Mouse (Mus musculus) heart, postnatal 0 days (tissue): ENCODE results near the gene Oxsm. TPM values are rescaled to one million over a fixed set of nuclear protein-coding genes. Genes with fewer than 3 reads are reported as not detected.

Source experiments
- ATAC-seq: fragments of 200-750 bp; cut with Nextera tagmentation; 2 replicates; pipeline ENCODE4 v1.8.0; 2017; ENCODE audit warnings: low read depth, moderate number of reproducible peaks, moderate library complexity; ENCODE audit not compliant: insufficient read depth
- DNase-seq: peaks from one replicate; pipeline ENCODE4 v3.0.0-alpha.2; 2016; ENCODE audit warnings: low spot score
- H3K27ac ChIP-seq: fragments of 300-500 bp; sonication (generic); 2 replicates; pipeline ENCODE4 v1.5.1; 2014; ENCODE audit warnings: low read depth, mild to moderate bottlenecking
- H3K27me3 ChIP-seq: fragments of 300-500 bp; sonication (generic); 2 replicates; pipeline ENCODE4 v1.6.1; 2014; ENCODE audit warnings: low read length, mixed read lengths; ENCODE audit not compliant: control insufficient read depth, insufficient read depth
- H3K36me3 ChIP-seq: fragments of 300-500 bp; sonication (generic); replicated peaks from 2 replicates; pipeline ENCODE4 v1.6.1; 2014; ENCODE audit warnings: low read length, mixed read lengths; ENCODE audit not compliant: control insufficient read depth, insufficient read depth
- H3K4me1 ChIP-seq: fragments of 300-500 bp; sonication (generic); 2 replicates; pipeline ENCODE4 v1.6.1; 2014; ENCODE audit warnings: antibody characterized with exemption; ENCODE audit not compliant: control insufficient read depth, insufficient read depth
- H3K4me2 ChIP-seq: fragments of 300-500 bp; sonication (generic); 2 replicates; pipeline ENCODE4 v1.6.1; 2014; ENCODE audit warnings: low read depth, mild to moderate bottlenecking, low read length, moderate library complexity
- H3K4me3 ChIP-seq: fragments of 300-500 bp; sonication (generic); 2 replicates; pipeline ENCODE4 v1.5.1; 2014; ENCODE audit warnings: low read depth, low read length
- H3K9ac ChIP-seq: fragments of 300-500 bp; sonication (generic); replicated peaks from 2 replicates; pipeline ENCODE4 v1.6.1; 2014; ENCODE audit warnings: low read depth, low read length, mixed read lengths
- H3K9me3 ChIP-seq: fragments of 300-500 bp; sonication (generic); replicated peaks from 2 replicates; pipeline ENCODE4 v1.6.1; 2016; ENCODE audit warnings: low read length; ENCODE audit not compliant: control insufficient read depth
- CTCF ChIP-seq: IDR thresholded peaks from 2 replicates; pipeline ENCODE4 v1.5.1; 2016; ENCODE audit warnings: antibody characterized with exemption, control low read depth, low read depth
- EP300 ChIP-seq: IDR thresholded peaks from 2 replicates; pipeline ENCODE4 v1.6.1; 2016; ENCODE audit warnings: antibody characterized with exemption, low read depth
- WGBS: fragments of 180-500 bp; shearing (Covaris S2); extraction: QIAGEN DNeasy Blood & Tissue Kit; methylation state at CpG from one replicate; pipeline ENCODE4 v1.1.7; 2014; 5-methylcytosine and 5-hydroxymethylcytosine counted together
- polyA plus RNA-seq: library from polyadenylated mRNA; unstranded; fragments of >200 nt; fragmentation: Nextera tagmentation; extraction: Ambion mirVana; gene quantifications from 2 replicates; pipeline ENCODE4 v1.2.1, GENCODE M21; 2015
- total RNA-seq: library from RNA; depleted of rRNA; stranded (reverse); fragments of >200 nt; gene quantifications from 2 replicates; pipeline ENCODE4 v1.2.3, GENCODE M21; 2014; ENCODE audit warnings: low replicate concordance

Oxsm gene
- total and polyA plus RNA-seq, 2 experiments from 2014 or later, result 3.9 to 6.2 TPM

DNA sequence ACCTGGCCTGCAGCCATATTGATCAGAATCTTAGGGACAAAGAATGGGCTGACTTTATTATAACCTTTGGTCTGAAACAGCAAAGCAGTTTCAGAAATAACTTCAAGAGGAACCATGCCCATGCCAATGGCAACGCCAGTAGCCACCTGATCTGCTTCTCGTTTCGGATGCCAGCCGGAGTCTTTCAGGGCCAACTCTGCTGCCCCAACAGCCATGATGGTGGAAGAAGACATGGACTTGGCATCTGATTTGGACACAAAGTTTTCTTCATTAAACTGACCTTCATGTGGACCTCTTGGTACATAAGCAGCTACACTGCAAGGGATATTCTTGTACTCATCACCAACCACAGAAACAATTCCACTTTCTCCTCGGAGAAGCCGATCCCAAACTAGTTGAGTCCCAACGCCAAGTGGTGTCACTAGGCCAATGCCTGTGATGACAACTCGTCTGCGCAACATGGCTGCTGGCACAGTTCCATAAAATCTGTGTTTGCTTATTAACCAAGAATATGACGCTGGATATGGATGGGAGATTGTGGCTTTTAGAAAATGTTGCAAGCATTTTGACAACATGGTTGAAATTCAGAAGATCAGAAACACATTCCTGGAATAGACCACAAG, 7.3 kb downstream of the Oxsm start:
- TF ChIP-seq CTCF (no peak), EP300 (no peak)
- Histone ChIP-seq H3K9me3 (0 out of 2 replicates have a peak, but pooled peaks cover 3% of the 10 kb centered on the region), H3K36me3 (peaks cover 15% of the 10 kb centered on the region; the same call in 1 of the 2 replicates), H3K9ac (peak overlapping the region; percentile 78; the same call in 1 of the 2 replicates), H3K27me3 (no peaks in the 10 kb centered on the region), H3K4me3 (peak overlapping the region; percentile 75), H3K4me1 (peaks cover 9% of the 10 kb centered on the region), H3K27ac (peak overlapping the region; percentile 94; the same call in 1 of the 2 replicates), H3K4me2 (peak overlapping the region; percentile 75)
- ATAC-seq (no peak), DNase-seq (no peak)
- 92% methylated on average over 10 of the region's 10 CpGs for WGBS

DNA sequence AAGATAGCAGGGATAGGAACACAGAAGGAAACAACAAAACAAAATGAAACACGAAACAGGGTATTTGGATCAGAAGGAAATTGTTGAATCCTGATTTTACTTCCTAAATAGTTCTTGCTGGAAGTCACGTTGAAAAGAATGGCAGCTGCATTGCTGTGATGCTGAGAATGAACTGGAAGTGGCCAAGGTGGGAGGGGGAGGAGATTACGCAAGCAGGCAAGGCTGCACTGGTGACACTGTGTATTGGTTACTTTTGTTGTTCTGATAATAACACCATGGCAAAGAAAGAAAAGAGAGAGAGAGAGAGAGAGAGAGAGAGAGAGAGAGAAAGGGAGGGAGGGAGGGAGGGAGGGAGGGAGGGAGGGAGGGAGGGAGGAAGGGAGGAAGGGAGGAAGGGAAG, 13.1 kb downstream of the Oxsm start:
- ATAC-seq (no peak), DNase-seq (no peak)
- Histone ChIP-seq H3K27ac (no peak overlapping the region), H3K27me3 (no peaks in the 10 kb centered on the region), H3K4me2 (no peak overlapping the region), H3K9ac (no peak overlapping the region), H3K36me3 (peaks cover 15% of the 10 kb centered on the region; the same call in 1 of the 2 replicates), H3K4me1 (no peaks in the 10 kb centered on the region), H3K4me3 (no peak overlapping the region), H3K9me3 (0 out of 2 replicates have a peak, but pooled peaks cover 4% of the 10 kb centered on the region)
- WGBS, result 60% methylated on average over 3 of the region's 3 CpGs
- TF ChIP-seq CTCF (no peak), EP300 (no peak)

- Histone ChIP-seq H3K9me3 (0 out of 2 replicates have a peak, but pooled peaks cover 4% of the 10 kb centered on the region), H3K9ac (no peak overlapping the region), H3K27me3 (no peaks in the 10 kb centered on the region), H3K4me3 (no peak overlapping the region), H3K27ac (no peak overlapping the region), H3K36me3 (no peaks in the 10 kb centered on the region), H3K4me2 (no peak overlapping the region), H3K4me1 (no peaks in the 10 kb centered on the region)
- ATAC-seq (no peak), DNase-seq (no peak)
- TF ChIP-seq CTCF, result no peak
- TF ChIP-seq EP300, result no peak
- WGBS, result 13% methylated on average over 1 of the region's 1 CpGs
Observed at GRCm38 (mm10) chr14:16233515-16233914, 16.1 kb downstream of the Oxsm start.

DNA sequence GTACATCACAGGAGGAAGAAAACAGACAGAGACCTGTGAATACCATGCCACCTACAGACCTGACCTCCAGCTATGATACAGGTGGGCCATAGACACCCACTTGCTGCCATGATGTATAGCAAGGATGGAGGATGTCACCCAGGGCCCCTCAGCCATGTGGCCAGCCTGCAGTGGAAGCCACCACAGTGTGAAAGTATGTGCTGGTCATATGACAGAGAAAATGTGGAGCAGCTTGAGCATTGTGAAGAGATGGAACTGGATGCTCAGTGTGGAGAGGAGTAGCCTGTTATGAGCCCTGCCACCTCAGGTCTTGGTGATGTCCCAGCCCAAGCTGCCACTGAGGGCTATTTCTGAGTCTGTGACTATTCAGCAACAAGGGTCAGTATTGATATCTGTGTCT, 19.0 kb downstream of the Oxsm start:
- no peak overlapping the region for H3K4me3 ChIP-seq
- DNase-seq (no peak), ATAC-seq (no peak)
- TF ChIP-seq EP300 (no peak), CTCF (no peak)
- no peaks in the 10 kb centered on the region for H3K27me3 ChIP-seq
- no peaks in the 10 kb centered on the region for H3K4me1 ChIP-seq
- H3K9ac ChIP-seq, result no peak overlapping the region
- H3K36me3 ChIP-seq, result no peaks in the 10 kb centered on the region
- no peak overlapping the region for H3K27ac ChIP-seq
- H3K4me2 ChIP-seq, result no peak overlapping the region
- no peaks in the 10 kb centered on the region for H3K9me3 ChIP-seq

DNA sequence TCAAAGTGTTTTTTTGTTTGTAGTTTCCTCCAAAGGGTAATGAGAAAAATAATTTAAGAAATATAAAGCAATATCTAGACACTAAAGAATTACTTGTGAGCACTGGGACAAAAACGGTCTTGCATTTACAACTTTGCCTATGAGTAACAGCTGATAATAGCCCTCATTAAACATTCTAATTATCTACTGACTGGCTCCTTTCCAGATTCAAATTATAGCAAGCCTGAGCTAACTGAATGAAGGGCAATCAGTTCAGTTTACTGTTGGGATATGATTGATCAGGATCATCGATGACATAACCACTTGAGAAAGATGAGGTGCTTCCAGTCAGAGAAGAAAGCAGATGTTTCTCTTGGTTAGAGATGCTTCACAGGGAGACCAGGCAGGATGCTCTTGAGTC, 20.2 kb downstream of the Oxsm start:
- ATAC-seq, result no peak
- Histone ChIP-seq H3K36me3 (no peaks in the 10 kb centered on the region), H3K9me3 (no peaks in the 10 kb centered on the region), H3K27ac (no peak overlapping the region), H3K9ac (no peak overlapping the region), H3K4me2 (no peak overlapping the region), H3K4me3 (no peak overlapping the region), H3K4me1 (no peaks in the 10 kb centered on the region), H3K27me3 (no peaks in the 10 kb centered on the region)
- WGBS, result 72% methylated on average over 2 of the region's 2 CpGs
- DNase-seq, result no peak
- TF ChIP-seq CTCF (no peak), EP300 (no peak)

GRCm38 (mm10) chr14:16219015-16219414, 30.6 kb downstream of the Oxsm start:
- Histone ChIP-seq H3K4me3 (no peak overlapping the region), H3K4me1 (no peaks in the 10 kb centered on the region), H3K27ac (no peak overlapping the region), H3K27me3 (no peaks in the 10 kb centered on the region), H3K9ac (no peak overlapping the region), H3K4me2 (no peak overlapping the region), H3K36me3 (no peaks in the 10 kb centered on the region), H3K9me3 (no peaks in the 10 kb centered on the region)
- 50% methylated on average over 2 of the region's 2 CpGs for WGBS
- peak; percentile 30 for DNase-seq
- peak; percentile 73 for TF ChIP-seq CTCF
- no peak for TF ChIP-seq EP300
- no peak for ATAC-seq
